Mouse (Mus musculus): ENCODE measurements around the gene Cel.

The Cel gene

DNA sequence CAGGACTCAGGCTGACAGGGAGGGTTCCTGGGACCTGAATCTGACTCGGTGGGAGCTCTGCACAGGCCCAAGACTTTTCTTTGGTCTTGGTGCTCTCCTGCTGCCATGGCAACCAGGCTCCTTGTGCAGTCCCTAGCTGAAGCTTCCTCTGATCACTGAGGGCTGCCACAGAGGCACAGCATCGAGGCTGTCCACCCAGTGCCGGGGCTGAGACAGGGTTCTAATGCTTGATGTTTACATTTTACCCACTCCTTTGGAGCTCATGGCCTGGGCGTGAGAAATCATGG is 25.6 kb downstream of the Cel start:
- DNase-seq (ENCODE audit: low spot score) = peak; percentile 28

DNA sequence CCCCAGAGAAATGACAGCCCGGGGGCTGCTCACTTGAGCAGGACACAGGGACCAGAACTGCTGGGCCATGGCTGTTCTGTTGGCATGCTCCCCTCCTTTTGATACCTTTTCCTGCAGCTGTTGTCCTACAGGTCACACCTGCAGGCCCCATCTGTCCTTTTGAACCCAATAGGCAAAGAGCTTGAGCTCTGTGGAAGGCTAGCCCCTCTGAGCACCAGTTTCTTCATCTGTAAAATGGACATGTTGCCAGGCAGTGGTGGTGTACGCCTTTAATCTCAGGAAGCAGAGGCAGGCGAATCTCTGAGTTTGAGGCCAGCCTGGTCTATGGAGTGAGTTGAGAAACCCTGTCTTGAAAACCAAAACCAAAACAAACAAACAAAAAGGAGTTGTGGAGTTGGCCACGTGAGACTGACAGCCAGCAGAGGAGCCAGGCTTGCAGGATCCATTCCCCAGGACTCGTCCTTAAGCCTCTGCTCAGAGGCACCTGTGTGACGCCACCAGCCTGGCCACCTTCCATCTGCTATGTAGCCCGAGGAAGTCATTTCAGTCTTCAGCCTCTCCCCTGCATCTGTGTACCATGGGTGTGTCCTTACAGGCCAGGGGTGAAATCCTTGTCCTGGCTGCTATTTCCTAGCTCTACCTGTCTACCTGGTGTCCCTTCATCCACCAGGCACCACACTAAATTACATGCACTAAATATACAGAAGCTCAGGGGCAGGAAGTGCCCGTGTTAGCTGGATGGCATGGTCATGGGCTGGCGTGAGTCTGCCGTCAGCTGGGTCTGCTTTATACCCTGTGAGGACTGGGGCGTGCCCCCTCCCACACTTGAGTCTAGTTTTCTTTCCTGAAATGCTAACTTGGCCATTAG is 26.2 kb downstream of the Cel start:
- no peak for DNase-seq (ENCODE audit: low spot score)

DNA sequence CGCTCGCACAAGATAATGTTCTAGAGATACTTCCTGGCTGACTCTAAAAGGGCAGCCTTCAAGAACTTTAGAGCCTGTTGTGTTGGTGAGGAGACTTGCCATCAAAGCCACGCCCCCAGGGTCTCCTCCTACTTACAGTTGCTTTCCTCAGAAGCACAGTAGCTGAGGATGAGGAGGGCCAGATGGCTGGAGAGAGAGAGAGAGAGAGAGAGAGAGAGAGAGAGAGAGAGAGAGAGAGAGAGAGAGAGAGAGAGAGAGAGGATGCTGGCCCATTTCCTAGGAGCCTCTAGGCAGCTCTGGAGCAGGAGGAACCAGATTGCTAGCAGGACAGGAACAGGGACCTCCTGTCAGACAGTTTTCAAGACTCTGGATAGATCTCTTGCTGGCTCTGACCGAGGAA is 27.0 kb downstream of the Cel start:
- DNase-seq (ENCODE audit: low spot score) = no peak

DNA sequence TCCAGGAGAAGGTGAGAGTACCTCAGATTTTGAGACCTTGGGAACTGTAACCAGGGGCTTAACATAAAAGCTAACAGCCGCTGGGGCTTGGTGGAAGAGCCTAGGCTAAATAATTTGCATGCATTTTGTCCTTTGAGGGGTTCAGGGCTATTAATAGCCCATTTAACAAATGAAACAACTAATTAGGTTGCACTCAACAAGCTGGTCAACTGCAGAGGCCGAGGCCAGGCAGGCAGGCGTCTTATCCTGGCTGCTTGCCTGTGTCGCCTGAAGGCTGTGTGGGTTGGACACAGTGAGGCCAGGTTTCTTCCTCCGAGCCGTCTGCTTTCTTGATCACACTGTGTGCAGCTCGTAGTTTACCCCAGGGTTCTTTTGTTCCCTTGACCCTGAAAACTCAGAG is 27.6 kb downstream of the Cel start:
- no peak for DNase-seq (ENCODE audit: low spot score)

DNA sequence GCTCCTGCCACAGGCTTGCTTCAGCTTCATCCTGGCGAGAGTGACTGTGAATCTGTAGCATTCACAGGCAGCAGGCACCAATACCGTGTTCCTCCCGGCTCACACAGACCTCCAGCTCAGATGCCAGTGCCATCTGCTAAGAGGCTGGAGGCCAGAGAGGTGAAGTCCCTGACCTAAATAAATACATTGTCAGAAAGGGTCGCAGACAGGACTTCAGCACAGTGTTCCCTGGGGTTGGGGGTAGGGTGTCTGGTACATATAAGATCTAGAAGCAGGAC is 28.0 kb downstream of the Cel start:
- DNase-seq (ENCODE audit: low spot score) = peak; percentile 28

DNA sequence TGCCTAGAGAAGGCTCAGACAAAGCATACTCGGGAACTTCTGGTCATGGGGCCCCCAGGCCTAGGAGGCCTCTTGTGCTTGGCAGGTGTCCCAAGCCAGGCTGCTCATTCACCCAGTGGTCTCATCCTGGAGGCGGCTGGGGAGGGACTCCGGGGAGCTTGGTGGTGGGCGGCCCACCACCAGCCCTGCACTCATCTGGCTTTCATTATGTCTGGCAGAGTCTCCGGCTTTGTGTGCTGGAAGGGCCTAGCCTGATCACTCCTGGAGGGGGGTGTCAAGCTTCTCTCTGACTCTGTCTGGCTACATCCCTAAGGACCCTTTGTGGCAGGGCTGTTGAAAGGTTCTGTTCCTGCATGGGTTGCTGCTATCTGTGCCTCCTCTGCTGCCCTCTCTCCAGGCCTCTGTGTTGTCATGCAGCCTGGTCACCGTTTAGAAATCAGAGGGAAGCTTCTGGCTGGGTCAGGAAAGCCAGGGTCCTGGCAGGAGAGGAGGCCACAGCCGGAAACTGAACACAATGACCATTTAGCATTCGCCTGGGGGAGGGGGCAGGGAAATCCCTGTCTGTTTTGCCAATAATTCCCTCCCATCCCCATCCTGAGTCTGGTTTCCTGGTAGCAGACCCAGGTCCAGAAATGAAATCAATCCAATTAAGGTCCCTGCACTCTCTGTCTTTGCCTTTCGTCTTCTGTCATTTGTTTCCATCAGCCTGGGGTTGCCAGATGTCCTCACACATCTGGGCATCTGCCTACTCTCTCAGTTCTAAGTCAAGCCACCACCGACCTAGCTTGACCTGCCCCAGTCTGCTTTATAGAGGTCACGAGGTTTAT is 28.6 kb downstream of the Cel start:
- DNase-seq (ENCODE audit: low spot score) = peak; percentile 33

DNA sequence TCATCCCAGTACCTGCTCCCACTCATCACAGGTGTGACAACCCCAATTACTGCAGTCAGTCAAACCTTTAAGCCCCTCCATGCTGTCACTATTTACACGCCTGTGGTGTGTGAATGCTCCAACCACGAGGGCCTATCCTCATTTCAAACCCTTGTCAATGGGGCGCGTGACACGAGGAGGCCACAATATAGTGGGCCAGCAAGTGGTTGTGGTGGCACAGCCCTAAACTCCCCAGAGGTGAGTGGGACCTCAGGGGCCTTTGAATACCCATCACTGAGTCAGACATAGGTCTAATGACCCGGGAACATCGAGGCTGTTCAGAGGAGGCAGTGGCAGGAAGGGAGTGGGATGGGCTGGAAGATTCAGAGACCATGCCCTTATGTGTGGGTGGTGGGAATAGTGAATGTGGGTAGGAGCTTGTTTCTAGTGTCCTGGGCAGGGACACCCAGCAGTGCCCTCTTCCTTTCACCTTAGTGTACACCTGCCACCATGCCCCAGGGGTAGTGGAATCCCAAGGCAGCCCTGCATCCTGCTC is 29.2 kb downstream of the Cel start:
- no peak for DNase-seq (ENCODE audit: low spot score)

DNA sequence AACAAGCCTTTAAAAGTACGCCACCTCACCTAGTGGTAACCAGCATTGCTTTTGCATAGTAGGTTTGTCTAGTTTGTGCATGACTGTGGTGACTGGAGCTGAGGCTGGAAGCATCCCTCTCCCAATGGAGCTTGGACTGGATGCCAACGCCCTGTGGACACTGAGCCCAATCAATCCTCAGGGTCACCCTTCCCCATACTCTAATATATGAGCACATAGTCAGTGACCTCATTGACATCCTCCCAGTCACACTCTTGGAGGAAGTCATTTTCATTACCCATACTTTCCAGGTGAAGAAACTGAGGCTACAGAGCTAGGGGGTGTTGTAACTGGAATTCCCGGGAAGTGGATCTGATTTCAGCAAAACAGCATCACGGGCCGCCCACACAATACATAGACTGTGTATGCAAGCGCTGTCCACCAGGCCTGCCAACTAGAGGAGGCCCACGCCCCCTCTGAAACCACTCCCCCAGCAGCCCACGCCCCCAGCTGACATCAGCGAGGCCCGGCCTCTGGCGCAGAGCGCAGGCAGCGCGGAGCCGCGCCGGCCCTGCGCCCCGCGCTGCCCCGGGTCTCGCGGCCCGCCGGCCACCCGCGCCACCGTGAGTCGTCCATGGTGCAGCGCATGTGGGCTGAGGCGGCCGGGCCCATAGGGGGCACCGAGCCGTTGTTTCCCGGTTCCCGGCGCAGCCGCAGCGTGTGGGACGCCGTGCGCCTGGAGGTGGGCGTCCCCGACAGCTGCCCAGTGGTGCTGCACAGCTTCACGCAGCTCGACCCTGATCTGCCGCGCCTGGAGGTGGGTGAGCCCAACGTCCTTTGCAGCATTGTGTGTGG is 30.0 kb downstream of the Cel start:
- peak; percentile 89 for DNase-seq (ENCODE audit: low spot score)

DNA sequence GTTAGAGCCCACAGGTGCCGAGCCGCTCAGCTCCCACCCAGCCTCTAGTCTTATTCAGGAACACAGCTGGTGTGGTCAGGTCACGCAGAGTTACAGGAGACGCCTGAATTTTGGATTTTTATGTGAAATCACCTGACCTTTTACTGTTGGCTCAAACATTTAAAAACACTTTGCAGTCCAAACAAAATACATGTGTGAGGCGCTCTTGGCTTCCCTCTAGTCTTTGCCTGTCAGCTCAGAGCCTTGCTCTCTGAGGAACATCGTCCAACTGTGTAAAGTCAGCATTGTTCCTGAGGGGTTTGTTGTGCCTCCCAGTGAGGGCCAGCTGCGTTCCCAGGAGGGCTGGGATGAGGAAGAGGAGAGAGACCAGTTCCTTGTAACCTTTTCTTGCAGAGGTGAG is 32.9 kb downstream of the Cel start:
- no peak for DNase-seq (ENCODE audit: low spot score)

DNA sequence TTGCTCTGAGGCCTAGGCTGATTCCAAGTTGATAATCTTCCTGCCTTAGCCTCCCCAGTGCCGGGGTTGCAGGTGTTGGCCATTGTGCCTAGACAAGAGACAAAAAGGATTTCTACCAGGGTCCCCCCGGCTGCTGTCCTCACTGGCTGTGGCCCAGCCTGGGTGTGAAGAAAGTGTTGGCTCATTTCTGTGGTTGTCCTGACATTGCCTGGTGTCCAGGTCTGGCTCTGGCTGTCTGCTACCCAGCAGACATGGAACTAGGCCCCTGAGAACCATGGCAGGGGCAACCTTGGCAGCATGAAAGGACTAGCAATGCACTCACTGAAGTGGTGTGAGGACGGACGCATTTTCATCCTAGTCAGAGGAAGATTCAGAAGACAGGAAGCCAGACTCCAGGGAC is 33.3 kb downstream of the Cel start:
- DNase-seq (ENCODE audit: low spot score) = no peak

DNA sequence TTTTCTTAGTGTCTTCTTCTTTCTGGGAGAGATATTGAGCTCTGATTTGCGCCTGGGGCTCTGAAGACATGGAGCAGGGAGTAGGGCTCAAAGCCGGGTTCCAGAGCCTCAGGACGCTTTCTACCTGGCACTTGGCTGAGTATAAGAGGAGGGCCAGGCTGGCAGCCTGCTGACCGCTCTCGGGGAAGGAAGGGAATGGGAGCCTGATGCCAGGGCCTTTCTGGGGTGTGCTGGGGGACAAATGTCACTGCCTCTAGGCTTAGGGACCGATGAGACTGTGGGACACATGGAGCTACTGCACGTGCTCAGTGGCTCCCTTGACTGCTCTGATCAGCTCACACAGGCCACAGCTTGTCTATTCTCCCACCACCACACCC is 34.9 kb downstream of the Cel start:
- DNase-seq (ENCODE audit: low spot score) = no peak

DNA sequence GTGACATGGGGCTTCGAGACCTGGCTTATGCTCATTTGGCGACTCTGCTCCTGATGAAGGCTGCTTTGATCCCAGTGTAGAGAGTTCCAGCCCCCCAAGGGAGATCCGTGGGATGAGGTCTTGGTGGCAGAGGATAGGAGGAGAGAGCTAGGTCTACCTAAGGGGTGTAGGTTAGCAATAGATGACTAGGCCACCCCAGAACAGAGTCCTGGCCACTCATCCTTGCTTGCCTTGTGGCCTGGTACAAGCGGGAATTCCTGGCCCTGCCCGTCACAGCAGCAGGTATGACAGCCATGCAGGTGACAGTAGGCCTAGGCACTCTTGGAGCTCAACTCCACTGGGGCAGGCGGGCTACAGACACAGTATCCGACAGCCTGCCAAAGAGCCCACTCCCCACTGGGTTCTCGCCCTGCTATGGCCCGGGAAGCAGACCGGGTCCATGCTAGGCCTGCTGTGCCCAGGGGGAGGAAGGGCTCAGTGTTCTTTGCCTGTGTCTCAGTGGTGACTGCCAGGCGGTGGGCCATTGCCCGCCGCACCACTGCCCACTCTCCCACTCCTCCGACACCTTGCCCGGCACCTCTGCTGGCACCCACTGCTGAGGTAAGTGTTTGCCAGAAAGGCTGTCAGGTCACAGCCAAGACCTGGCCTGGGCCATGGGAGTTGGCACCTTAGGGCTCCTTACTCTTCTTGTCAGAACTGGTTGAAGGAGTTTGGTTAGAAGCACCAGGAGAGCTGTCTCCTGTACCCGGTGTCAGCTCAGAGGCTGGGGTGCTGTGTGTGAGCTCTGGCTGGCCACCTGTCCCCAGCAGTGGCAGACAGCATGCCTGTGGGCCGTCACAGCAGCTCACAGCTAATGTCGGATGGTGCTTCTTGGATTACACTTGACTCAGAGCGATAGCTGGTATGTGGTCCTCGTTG is 35.5 kb downstream of the Cel start:
- DNase-seq (ENCODE audit: low spot score) = no peak

DNA sequence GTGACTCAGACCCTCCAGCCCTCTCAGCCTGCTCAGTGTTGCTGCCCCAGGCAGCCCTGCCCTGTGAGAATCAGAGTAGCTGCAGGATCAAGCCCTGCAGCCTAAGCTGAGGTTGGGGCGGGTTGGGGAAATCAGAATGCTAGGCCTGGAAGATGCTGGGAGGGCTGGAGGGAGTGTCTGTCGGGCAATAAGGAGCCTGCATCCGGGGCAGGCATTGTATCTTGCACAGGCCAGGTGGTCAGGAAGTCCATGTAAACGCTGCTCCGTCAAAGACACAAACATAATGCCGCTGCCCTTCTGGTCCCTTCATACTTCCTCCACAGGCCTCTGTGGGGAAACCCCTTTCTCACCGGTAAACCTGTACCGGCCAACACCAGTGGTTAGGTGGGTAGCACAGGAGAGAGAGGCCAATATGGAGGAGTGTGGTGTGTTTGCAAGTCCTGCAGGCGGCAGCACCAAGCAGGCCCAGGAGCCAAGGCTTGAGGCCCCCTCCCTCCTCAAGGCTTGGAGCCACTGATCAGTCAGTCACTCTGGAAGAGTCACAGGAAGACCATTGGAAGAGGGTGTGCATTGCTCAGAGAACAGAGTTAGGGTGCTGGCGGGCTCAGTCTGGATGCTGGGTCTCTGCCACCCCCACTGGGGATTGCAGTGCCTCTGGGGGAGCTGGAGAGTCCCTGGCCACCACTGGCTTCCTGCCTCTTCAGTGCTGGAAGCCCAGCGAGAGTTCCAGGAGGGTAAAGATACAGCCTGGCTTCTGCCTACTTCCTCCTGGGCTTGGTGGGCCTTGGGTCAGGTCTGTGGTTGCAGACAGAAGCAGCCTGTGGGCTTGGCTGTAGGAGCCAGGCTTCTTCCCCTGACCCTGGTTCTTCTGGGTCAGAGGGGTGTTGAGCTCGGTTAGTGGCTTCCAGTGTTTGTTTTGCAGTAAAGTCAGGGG is 37.0 kb downstream of the Cel start:
- DNase-seq (ENCODE audit: low spot score) = peak; percentile 45

DNA sequence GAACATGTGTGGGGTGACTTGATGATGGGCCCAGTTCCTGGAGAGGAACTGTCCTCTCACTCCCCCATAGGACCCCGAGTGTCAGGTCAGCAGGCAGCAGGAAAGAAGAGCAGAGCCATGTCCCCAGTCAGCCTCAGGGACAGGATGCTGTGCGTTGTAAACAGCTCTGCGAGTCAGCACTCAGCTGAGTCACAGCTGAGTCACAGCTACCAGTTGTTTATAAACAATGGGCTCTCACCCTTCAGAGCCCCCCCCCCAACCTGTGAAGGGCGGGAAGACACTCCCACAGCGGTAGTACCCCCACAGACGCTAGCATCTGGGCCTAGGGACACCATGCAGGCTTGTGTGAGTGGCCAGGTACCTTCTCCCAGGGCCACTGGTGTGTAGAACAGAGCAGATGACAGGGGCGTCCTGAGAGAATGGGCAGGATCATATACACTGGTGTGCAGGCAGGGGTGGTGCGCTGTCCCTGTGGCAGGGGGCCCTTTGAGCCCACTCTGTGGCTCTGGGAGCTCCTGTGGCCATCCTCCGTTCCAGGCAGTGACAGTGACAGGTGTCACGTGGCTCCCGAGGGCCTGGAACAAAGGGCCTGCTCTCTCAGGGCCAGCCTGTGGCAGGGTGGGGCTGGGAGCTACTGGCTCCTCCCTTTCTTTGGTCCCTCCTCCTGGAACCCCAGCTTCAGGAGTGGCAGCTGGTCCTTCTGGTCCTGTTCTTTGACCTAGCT is 37.8 kb downstream of the Cel start:
- peak; percentile 85 for DNase-seq (ENCODE audit: low spot score)

DNA sequence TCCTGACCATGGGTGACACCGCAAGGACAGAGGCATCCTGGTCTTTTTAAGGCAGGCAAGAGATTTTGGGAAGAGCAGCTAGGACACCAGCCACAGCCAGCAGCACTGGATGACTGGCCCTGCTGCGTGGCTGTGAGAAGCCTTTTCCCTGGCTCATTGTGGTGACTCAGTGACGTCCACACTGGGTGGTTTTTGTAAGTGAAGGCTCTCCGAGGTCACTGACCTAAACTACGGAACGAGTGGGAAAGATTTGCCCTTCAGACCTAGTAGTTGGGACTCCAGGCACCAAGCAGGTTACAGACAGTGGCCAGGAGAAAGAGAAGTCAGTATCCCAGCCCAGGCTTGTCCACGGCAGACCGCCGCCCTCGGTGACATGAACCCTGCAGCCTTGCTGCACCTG is 38.8 kb downstream of the Cel start:
- DNase-seq (ENCODE audit: low spot score) = no peak

DNA sequence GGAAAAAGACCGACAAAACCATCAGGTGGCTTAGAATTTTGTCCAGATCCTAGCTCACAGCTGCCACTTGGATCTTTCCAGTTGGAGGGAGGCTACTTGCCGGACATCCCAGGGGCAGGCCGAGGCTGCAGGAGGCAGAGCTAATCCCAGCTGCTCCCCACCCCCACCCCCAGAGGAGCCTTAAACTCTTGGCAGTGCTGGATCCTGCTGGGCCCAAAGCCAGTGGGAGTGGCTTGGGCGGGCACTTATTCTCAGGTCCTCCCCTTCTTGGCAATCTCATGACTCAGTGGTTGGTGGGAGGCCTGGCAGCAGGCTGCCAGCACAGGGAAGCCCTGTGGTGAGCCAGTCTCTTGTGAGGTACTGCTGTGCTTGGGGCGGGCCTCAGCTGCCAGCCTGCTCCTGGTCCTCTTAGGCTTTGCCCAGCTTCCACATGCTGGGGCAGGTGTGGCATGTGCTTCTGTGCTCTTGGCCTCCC is 39.5 kb downstream of the Cel start:
- DNase-seq (ENCODE audit: low spot score) = peak; percentile 59

DNA sequence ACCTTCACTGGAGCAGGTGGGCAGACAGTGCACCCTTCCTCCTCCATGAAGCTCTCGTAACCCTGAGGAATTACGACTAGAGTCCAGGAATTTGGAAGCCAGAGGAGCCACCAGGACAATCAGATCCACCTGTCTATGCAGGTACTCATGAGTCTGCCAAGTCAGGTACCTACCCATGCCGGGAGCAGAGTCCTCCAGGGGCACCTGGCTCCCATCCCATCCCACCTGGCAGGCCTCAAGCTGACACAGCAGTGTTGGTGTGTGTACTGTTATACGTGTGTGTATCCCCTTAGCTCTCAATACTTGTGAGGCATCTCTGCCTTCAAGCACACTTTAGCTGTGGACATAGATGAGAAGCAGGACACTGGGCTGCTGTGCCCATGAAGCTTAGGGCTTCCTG is 41.0 kb downstream of the Cel start:
- DNase-seq (ENCODE audit: low spot score) = no peak

DNA sequence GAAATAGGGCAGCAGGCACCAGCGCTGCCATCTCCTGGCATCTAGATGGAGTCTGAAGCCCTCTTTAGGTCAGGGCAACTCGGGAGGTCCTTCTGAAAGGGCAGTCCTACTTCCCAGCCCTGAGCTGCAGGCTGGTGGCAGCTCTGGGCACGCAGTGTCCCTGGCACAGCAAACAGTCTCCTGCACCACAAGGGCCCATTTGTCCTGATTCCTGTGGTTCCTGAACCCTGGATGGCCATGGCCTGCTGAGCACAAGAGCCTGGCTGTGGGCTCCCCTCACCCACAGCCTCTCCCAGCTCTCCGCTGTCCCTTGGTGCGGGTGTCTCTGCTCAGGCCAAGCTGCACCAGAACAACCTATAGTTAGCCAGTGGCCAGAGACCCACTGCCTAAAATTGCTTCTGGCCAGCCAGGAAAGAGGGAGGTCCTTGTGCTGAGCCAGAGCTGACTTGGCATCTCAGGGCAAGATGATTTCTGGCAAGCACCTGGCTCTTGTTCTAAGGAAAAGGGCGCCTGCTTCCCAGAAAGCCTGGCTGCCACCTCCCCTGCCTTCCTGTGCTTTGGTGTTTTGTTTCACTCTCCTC is 41.5 kb downstream of the Cel start:
- DNase-seq (ENCODE audit: low spot score) = no peak

DNA sequence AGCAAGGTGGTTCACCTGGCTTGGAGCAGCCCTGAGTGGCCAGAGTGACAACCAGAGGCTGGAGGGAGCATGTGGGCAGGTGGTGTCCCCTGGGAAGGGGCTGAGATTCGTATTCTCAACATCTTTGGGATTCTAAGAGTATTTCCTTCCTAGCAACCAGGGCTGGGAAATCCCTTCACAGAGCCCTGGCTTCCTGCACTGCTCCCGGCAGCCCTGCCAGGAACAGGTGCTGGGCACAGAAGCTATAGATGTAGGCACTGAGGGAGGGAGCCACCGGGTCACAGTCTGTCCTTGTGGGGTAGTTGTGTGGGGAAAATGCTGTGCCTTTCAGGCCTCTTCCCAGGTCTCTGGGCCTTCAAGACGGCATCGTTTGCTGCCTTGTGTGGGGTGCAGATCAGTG is 42.6 kb downstream of the Cel start:
- no peak for DNase-seq (ENCODE audit: low spot score)

Data from retina, embryonic 14.5 days (tissue).